Mouse (Mus musculus): ENCODE results near the gene Mtus2.

DNA sequence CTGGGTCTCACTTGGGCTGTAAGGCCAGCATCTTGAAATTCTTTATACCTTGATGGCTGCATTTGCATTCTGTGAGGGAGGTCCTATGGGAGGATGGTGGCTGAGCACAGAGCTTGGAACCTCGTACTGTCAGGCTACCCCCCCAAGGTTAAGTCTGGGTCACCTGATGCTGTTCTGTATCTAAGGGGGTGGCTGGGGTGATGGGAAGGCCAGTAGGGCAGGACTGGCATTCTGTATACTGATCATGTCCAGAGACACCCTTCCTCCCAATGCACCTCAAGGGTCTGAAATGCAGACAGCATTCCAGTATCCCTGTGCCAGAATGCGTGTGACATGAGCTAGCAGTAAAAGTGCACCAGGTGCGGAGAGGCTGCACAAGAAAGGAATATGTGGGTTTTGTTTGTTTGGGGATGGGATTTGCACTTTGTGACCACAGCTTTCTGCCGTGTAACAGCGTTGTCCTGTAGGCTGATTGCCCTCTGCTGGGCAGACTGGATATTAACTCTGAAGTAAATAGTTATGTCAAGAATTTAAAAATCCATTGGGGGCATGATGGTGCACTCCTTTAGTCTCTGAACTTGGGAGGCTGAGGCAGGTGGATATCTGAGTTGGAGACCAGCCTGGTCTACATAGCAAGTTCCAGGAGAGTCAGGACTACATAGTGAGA is 12.0 kb upstream of the Mtus2 start:
- TF ChIP-seq CTCF (IDR thresholded peaks at IDR 0.05; ENCODE audit: low read depth, low read length) (peak; percentile 47), POLR2A (IDR thresholded peaks at IDR 0.05; ENCODE audit: borderline replicate concordance, low read depth, low read length) (no peak)

Measured in bone marrow macrophage, adult 2 months (primary cell).